Mouse (Mus musculus): ENCODE measurements around the gene Arid1b.

Gene Arid1b

GRCm38 (mm10) chr17:4996121-4996813, 2.1 kb downstream of the Arid1b start:
- DNase-seq: peak; percentile 65 to 71

- DNase-seq: peak; percentile 41 to 61
Measured at GRCm38 (mm10) chr17:4996814-4997549, 2.9 kb downstream of the Arid1b start.

- no peak for DNase-seq
Measured at GRCm38 (mm10) chr17:4997968-4998367, 3.8 kb downstream of the Arid1b start.

- no peak for DNase-seq
Measured at GRCm38 (mm10) chr17:4999256-4999655, 5.1 kb downstream of the Arid1b start.

GRCm38 (mm10) chr17:5000001-5000400, 5.9 kb downstream of the Arid1b start:
- no peak for DNase-seq

- peak in 1 of 2 experiments; percentile 40 for DNase-seq
Measured at GRCm38 (mm10) chr17:5000871-5001270, 6.7 kb downstream of the Arid1b start.

GRCm38 (mm10) chr17:5001531-5002131, 7.5 kb downstream of the Arid1b start:
- DNase-seq: no peak

- peak; percentile 67 to 70 for DNase-seq
Measured at GRCm38 (mm10) chr17:5002937-5003508, 8.9 kb downstream of the Arid1b start.

- no peak for DNase-seq
Measured at GRCm38 (mm10) chr17:5004266-5004665, 10.1 kb downstream of the Arid1b start.

GRCm38 (mm10) chr17:5004706-5005105, 10.6 kb downstream of the Arid1b start:
- DNase-seq: no peak

- DNase-seq: no peak
Measured at GRCm38 (mm10) chr17:5005285-5005684, 11.2 kb downstream of the Arid1b start.

GRCm38 (mm10) chr17:5007156-5007658, 13.1 kb downstream of the Arid1b start:
- peak in 1 of 2 experiments; percentile 40 for DNase-seq

- DNase-seq: peak; percentile 40 to 44
Measured at GRCm38 (mm10) chr17:5008236-5008635, 14.1 kb downstream of the Arid1b start.

- DNase-seq: no peak
Measured at GRCm38 (mm10) chr17:5008761-5009160, 14.6 kb downstream of the Arid1b start.

- no peak for DNase-seq
Measured at GRCm38 (mm10) chr17:5009526-5010260, 15.6 kb downstream of the Arid1b start.

GRCm38 (mm10) chr17:5010781-5011180, 16.6 kb downstream of the Arid1b start:
- no peak for DNase-seq

- no peak for DNase-seq
Measured at GRCm38 (mm10) chr17:5012091-5012490, 18.0 kb downstream of the Arid1b start.

GRCm38 (mm10) chr17:5012517-5012916, 18.4 kb downstream of the Arid1b start:
- no peak for DNase-seq

GRCm38 (mm10) chr17:5014327-5014957, 20.3 kb downstream of the Arid1b start:
- no peak for DNase-seq

- DNase-seq: no peak
Measured at GRCm38 (mm10) chr17:5016404-5016803, 22.3 kb downstream of the Arid1b start.

- DNase-seq: no peak
Measured at GRCm38 (mm10) chr17:5017065-5017464, 22.9 kb downstream of the Arid1b start.

Data from cerebellum, postnatal 14 days (tissue).